Mouse (Mus musculus): Measurements from ENCODE around the gene H1f0.

GRCm38 (mm10) chr15:79041585-79041984, 13.3 kb downstream of the H1f0 start, which contains the start of gene Galr3:
- no peak for TF ChIP-seq POLR2A (IDR thresholded peaks at IDR 0.05; ENCODE audit: extremely low read depth, insufficient read depth, low read length)
- no peak for TF ChIP-seq CTCF (IDR thresholded peaks at IDR 0.05; ENCODE audit: low read depth, low read length)
